8 mouse cellular contexts compared by ENCODE assay signal in the genomic region with DNA sequence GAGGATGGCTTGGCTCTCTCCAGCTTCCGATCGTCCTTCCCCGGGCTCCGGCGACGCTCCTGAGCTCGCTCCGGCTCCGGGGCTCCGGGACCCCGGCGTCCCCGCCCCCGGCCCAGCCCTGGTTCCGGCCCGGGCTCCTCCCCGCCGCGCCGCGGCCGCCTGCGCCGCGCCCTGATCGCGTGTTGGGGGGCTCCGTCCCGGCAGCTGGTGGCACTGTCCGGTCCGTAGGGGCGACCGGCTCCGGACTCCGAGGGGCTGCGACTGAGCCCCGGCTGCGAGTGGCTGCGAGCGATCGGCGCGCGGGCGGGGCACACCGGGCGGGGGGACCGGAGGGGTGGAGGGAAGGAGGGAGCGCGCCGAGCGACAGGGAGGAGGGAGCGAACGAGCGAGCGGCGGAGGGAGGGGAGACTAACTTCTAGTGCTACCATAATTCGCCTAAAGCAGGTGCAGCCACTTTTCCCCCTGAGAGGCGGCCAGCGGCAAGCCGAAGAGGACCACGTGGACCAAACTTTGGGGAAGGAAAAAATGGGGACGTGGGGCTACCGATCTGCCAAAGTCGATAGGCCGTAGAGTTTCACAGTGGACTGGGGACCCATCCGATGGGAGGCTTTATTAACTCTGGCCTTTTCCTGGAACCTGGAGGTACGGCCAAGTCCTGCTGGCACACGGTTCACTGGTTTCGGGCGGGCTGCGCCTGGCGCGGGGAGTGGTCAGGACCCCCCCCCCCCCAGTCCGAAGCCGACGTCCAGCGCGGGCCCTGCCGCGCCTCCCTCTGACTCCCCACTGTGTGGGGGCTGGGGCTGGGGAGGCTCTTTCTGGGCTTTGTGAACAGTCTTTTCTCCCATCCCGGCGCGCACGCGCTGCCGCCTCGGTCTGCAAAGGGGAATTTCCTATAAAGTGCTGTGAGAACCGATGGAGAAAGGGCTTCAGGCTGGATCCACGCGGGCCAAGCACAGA. TPM values are rescaled to one million over a fixed set of nuclear protein-coding genes. Genes with fewer than 3 reads are reported as not detected.
DNase-seq lines count a peak whose midpoint lies in the region; ATAC-seq lines count a peak whose summit lies in the region.

A gene (minus strand): TSS at position 263 of the 957 bp plus-strand sequence.

- ATAC-seq in common myeloid progenitor, adult 5-6 weeks (replicated peaks; ENCODE audit: low read depth, poor library complexity, severe bottlenecking) = peak; percentile 85
- ATAC-seq in megakaryocyte progenitor cell, adult 5-6 weeks (replicated peaks; ENCODE audit: poor library complexity) = peak; percentile 94

- DNase-seq in adipocyte (ENCODE audit: low spot score) = peak; percentile 92
- peak; percentile 82 for DNase-seq in gastrocnemius, postnatal 10 days
- DNase-seq in hindlimb bud, embryonic 11.5 days (ENCODE audit: extremely low spot score, low read depth, low spot score) = peak; percentile 88
- peak; percentile 64 to 90 for DNase-seq in left cerebral cortex, postnatal 10 days (ENCODE audit: extremely low spot score in 1 of 2, low spot score in 2 of 2)
- peak; percentile 87 to 89 for DNase-seq in right cerebral cortex, postnatal 10 days (ENCODE audit: low spot score in 2 of 2)
- DNase-seq in urinary bladder, postnatal 14 days (ENCODE audit: low spot score) = peak; percentile 88

- intact Hi-C loops in left cerebral cortex, postnatal 10 days (cut with DNase I) = loop anchor here (5.0 kb wide), 2 partner anchors 118 to 173 kb away; no protein-coding TSS in a partner anchor

RNA-seq across cellular contexts. Expression of the gene that starts here (rescaled TPM):
- 1.8 and 3.7 TPM in 2 replicates for total RNA-seq in common myeloid progenitor, adult 5-6 weeks (2017)
- 10 to 100 TPM; 10.2 to 16.1 TPM for total RNA-seq in gastrocnemius, postnatal 10 days (2021)
- 10 to 100 TPM; 52.3 to 53.9 TPM for total RNA-seq in left cerebral cortex, postnatal 10 days (2021)
- 20.1 and 21.3 TPM in 2 replicates for total RNA-seq in megakaryocyte progenitor cell, adult 5-6 weeks (2015)
- total RNA-seq in megakaryocyte progenitor cell, adult 5-6 weeks (2017) = 3.2 and 4.0 TPM in 2 replicates

Comparison
In these comparisons a context has a peak if more than half of its experiments do, and no peak if none do; other contexts are left out.
1. Peak in every context shown above with its lines: DNase-seq and ATAC-seq.